Mouse (Mus musculus) layer of hippocampus, adult 9-11 months (tissue): ENCODE measurements around the gene Cped1.

Experiments
- DNase-seq: peaks from one replicate; pipeline ENCODE4 v3.0.0; 2022

Cped1 gene

GRCm38 (mm10) chr6:22000881-22001280 is 15.2 kb downstream of the Cped1 start:
- no peak for DNase-seq

DNA sequence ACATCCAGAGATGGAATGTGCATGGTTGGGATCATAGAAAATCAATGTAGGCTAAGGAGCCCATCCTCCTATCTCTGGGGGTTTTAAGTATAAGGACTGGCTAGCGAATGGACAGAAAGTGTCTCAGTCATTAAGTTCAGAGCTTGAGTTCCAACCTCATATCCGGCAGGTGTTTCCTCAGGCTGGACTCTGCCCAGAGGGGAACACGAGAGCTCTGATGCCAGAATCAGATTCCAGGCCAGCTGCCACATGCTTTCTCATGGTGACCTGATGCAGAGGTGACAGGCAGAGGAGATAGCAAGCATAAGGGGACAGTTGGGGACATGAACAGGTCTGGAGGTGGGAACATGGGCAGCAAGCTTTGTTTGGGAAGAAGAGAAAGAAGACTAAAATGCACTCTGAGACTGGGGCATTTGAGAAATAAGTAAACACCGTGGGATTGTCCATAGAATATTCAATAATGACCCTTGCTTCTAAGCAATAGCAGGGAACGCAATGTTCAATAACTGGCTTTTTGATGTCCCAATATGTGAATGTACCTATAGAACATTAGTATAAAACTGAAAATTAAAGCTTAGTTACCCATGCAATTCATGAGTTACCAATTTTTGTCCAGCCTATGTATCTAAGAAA is 15.7 kb downstream of the Cped1 start:
- DNase-seq = no peak

GRCm38 (mm10) chr6:22002521-22003199 is 16.9 kb downstream of the Cped1 start:
- no peak for DNase-seq

DNA sequence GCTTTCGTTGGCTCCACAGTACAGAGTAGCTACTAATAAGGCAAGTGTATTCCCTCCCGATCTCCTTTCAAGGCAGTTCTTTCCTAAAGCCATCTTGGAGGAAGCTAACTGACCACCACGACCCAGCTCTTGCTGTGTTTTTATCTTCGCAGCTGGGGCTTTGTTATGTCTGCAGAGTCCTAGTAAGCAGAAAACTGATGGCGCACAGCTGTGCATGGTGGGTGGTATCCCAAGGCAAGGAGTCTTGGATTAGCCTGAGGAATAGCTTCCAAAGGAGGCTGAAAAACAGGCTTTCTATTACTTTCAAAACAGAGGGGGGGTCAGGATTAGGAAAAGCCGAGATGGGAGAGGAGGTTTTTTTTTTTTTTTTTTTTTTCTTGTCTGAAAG is 17.5 kb downstream of the Cped1 start:
- DNase-seq = no peak

DNA sequence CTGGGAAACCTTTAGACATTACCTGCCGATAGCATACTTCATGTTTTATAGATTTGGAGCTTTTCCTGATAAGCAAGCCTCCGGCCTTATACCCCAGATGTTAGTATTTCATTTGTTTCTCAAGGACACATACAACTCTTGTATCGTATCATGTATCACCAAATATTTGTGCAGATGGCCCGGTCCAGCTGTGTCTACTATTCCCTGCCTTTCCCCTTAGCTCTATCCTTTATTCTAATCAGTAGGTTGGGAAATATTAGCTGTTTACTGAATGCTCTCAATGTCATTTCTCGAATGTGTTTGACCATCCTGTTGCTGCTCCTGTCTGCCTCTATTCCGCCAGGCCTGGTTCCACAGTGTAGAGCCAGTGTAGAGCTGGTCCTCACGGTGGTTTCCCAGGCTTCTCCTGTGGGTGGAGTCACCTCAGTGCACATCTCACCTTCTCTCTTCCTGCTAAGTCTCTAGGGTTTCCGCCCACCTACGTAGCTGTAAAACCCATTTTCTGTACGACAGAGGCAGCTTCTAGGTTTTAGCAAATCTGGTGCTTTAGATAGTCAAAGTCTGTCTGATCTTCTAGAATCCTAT is 18.3 kb downstream of the Cped1 start:
- DNase-seq = no peak

- DNase-seq = no peak
Measured at GRCm38 (mm10) chr6:22008346-22008745, 22.6 kb downstream of the Cped1 start.

DNA sequence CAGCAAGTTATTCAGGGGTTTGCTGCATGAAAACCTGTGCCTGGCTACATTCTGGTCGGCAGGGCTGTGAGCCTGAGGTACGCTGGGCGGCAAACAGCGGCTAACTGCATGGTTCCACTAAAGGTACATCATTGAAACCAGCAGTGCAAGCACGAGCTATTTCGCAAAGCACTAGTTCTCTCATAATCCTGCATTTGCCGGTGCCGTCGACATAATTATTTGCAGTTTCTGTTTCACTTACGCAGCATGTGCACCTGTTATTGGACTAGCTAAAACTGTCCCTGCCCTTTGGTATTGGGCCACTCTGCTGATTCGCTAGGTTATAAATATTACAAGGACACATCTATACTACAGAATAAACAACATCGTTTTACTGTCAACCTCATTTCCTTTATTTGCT is 24.5 kb downstream of the Cped1 start:
- DNase-seq = no peak

GRCm38 (mm10) chr6:22010761-22011281 is 25.1 kb downstream of the Cped1 start:
- DNase-seq = no peak

DNA sequence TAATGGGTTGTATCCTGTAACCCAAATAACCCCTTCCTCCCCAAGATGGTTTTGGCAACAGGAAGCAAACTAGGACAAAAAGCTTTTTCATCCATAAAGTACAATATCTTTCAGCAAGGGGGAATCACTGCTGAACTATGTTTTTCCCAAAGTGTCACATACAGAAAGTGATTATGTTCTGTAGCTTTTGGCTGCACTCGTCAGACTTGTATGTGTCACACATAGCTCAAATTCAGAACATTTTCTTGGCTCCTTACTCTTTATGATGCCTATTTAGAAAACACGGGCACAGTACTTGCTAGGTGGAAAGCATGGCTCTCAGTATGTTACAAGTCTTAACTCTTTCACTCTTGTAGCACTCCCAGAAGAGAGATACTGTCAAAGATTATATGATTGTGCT is 25.8 kb downstream of the Cped1 start:
- DNase-seq = no peak

DNA sequence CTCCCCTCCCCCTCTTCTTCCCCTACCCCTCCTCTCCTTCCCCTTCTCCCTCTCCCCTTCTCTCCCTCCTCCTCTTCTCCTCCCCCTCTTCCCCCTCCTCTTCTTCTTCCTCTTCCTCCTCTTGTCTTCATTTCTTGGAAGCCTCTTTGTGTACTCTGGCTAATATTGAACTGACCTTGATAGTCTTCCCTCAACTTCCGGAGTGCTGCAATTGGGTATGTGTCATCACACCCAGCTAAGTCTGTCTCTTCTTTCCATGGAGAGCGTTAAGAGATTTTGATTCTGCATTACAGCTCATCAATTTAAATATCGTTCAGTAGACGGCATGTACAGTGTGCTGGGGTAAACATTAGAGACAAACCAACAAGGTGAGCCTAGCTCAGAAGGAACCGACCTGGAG is 26.4 kb downstream of the Cped1 start:
- DNase-seq = no peak

DNA sequence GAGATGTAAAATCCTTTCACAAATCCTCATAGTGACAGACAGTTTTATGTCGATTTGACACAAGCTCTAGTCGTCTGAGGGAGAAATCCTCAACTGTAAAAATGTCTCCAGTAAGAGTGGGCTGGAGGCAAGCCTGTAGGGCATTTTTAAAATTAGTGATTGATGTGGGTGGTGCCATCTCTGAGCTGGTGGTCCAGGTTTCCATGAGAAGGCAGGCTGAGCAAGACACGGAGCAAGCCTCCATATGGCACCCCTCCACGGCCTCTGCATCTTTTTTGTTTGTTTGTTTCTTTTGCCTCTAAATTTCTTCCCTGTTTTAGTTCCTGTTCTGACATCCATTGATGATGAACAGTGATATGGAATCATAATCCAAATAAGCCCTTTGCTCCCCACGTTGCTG is 26.8 kb downstream of the Cped1 start:
- DNase-seq = no peak

DNA sequence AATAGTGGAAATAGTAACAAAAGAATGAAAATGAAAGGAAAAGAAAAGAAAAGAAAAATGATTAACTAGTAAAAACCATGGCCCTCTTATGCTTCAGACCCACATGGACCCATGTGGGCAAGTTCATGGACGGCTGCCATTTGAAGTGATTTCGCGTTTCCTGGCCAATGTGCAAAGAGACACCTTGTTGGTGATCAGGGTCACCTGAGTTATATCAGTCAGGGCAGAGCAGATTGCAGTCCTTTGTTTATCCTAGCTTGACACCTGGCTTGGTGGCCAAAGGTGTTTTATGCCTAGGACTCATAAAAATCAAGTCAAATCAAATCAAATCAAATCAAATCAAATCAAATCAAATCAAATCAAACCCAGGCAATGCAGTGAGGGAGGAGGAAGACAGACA is 27.7 kb downstream of the Cped1 start:
- no peak for DNase-seq

- DNase-seq = no peak
Measured at GRCm38 (mm10) chr6:22014291-22014911, 28.7 kb downstream of the Cped1 start.

- DNase-seq = no peak
Measured at GRCm38 (mm10) chr6:22017631-22018030, 31.9 kb downstream of the Cped1 start.

DNA sequence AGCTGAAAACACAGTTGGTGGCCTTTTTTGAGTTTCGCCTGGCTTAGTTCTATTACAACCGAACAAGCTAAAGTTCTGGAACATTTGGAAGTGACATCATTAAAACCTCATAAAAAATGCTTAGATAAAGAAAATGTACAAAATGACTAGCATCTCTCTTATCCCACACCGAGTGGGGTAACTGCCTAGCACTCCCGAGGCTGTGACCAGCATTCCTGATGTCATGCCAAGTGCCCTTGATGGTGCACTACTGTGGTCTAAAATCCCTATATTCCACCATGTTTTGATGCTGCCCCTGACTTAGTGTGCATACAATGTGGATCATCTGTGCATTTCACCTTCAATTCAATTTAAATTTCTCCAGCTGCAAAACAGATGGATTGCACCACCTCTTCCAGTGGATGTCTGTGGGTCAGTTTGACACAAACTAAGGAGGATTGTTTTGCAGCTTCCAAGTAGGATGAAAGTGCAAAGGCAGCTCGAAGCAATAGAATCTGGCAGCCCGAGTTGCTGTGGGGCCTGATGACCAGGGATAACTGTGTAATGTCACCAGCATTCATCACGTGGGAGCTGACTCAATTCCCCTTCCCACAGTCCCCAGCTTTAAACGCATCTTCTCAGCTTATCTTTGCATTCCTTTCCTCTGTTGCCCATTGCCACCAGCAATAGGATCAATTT is 33.2 kb downstream of the Cped1 start:
- DNase-seq = no peak

DNA sequence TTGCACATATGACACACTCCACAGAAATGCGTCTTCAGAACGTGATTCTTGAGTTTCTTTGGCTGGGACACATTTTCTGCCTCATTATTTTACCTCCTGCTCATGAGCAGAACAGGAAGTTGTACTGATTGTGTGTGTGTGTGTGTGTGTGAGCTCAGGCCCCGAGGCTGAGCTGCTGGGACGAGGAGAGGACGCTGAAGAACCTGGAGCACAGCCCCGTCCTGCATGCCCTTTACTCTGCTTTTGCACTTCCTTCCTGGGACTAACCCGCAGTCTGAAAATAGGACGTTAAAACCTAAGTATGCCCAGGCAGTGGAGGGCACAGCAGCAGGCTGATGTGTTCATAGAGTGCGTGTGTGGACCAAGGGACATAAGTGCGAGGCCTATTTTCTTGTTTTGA is 33.9 kb downstream of the Cped1 start:
- DNase-seq = no peak

DNA sequence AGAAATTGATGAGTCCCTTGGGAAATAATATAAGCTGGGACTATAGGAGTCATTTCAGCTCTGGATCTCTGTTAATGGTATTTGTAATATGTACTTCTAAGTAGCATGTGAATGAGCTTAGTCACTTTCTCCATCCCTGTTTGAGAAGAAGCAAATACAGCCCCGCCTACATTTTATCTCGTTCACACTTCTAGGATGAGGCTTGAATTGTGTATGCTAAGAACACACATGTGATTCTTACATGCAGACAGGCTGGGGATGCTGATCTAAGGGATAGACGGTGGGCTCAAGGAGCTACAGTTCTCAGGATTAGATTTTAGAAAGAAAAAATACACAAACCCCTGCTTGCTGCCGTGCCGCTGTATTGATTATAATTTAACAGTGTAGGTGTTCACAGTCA is 35.0 kb downstream of the Cped1 start:
- DNase-seq = no peak

DNA sequence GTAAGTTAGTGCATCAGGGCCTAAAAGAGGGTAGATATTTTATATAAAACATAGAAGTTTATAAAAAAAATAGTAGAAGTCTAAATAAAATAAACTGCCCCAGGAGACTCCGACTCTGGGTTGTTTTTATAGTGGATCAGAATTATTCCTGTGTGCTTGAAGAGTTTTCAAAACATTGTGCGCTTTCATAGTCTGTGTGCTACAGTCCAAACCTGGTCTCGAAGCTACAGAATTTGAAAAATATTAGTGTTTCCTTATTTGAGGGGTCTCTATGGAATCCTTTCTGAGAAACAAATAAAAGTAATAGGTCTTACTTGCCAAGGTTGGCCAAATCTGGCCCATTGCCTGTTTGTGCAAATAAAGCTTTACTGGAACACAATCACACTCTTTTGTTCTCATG is 35.6 kb downstream of the Cped1 start:
- DNase-seq = no peak

DNA sequence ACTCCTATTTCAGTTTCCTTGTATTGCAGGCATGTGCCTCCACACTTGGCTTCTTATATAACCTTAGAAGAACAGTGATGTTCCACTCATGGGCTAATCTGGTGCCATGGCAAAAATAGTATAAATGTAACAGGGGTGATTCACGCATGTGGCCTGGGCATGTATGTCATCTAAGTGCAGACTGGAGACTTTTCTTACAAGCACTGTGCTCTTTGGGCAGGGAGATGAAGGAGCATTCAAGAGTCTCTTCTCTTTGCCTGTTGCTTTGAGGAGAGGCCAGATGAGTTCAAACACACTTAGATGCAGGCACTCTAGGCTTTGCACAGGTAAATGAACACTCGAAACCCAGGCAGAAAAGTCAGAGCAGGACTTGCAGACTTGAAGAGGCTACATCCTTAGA is 38.5 kb downstream of the Cped1 start:
- DNase-seq = no peak

DNA sequence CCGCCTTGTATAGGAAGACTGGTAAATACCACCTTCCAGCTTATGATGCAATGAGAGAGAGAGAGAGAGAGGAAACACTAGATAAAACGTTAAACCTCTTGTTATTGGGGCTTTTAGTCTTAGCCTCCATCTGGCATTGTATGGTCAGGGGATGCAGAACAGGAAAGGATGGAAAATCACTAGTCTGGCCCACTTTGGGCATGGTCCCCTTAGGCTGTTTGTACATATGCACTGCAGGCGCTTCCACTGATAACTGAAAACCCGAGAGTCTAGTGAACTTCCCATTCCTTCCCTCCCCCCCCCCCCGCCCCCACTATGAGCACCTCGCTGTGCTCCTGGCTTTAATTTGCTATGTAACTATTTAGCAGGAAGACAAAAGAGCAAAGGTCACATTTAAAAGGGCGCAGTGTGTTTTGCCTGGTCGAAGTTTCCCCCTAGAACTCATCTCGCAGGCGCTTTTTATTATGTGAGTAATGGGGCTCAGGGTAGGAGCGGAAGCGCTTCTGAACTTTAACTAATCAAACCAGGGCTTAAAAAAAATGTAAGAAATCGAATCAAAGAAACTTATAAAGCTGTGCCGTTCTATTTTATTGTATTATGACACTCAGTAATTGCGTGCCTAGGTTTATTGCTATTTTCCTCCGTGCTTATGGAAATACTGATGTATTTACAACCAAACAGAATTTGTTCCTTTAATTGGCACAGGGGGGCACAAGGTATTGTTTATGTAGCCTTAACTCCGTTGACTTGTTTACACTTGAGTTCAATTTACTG is 40.1 kb downstream of the Cped1 start:
- DNase-seq = no peak

DNA sequence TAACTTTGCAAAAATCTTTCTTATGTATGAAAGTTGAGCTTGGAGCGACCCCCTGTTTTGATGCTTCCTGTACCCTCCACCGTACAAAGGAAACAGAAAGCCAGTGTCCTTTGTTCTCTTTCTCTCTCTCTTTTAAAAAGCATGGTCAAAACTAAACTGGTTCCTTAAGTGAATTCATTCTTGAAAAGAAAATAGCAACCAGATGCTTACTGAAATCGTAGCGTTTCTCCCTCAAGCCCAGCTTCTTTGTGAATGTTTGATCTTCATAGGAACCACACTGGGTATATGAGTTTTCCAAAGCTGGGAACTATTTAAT is 40.6 kb downstream of the Cped1 start:
- no peak for DNase-seq

- no peak for DNase-seq
Measured at GRCm38 (mm10) chr6:22026761-22027594, 41.3 kb downstream of the Cped1 start.
